Mouse (Mus musculus): ENCODE data around the gene Mif4gd. TPM values are rescaled to one million over a fixed set of nuclear protein-coding genes. Genes with fewer than 3 reads are reported as not detected.

The Mif4gd gene
- polyA plus RNA-seq, 1 experiment from 2014 or later: 22.7 TPM

- peaks cover 44% of the 10 kb centered on the region for H3K36me3 ChIP-seq
- peaks cover 47% of the 10 kb centered on the region for H3K4me1 ChIP-seq
- H3K9me3 ChIP-seq: no peaks in the 10 kb centered on the region
- no peaks in the 10 kb centered on the region for H3K27me3 ChIP-seq (ENCODE audit: insufficient read depth, poor library complexity, severe bottlenecking)
- H3K4me3 ChIP-seq: peak within 1 kb of the TSS; percentile 87
- WGBS: under 1% methylated on average over 93 of the region's 93 CpGs
- peak; percentile 93 for DNase-seq (ENCODE audit: low spot score)
- peak within 1 kb of the TSS; percentile 99 for H3K27ac ChIP-seq
These were observed 9.1 kb downstream of the Mif4gd start, which contains the start of the genes Mrps7 and Gga3 for GRCm38 (mm10) chr11:115603476-115604303. Mrps7 (plus strand) TSS chr11:115603925. Gga3 (minus strand) TSS chr11:115604051.

- Histone ChIP-seq H3K4me3 (peak overlapping the region; percentile 87), H3K27me3 (ENCODE audit: insufficient read depth, poor library complexity, severe bottlenecking) (no peaks in the 10 kb centered on the region), H3K4me1 (peaks cover 47% of the 10 kb centered on the region), H3K27ac (peak overlapping the region; percentile 99), H3K36me3 (peaks cover 41% of the 10 kb centered on the region), H3K9me3 (no peaks in the 10 kb centered on the region)
- DNase-seq (ENCODE audit: low spot score): no peak
- 5% methylated on average over 15 of the region's 15 CpGs for WGBS
These were observed 9.7 kb downstream of the Mif4gd start for GRCm38 (mm10) chr11:115603128-115603475.

GRCm38 (mm10) chr11:115601174-115601573 lies 11.6 kb downstream of the Mif4gd start:
- H3K9me3 ChIP-seq: no peaks in the 10 kb centered on the region
- WGBS: 74% methylated on average over 4 of the region's 4 CpGs
- H3K27ac ChIP-seq: no peak overlapping the region
- DNase-seq (ENCODE audit: low spot score): no peak
- peaks cover 39% of the 10 kb centered on the region for H3K36me3 ChIP-seq
- H3K4me1 ChIP-seq: peaks cover 47% of the 10 kb centered on the region
- H3K27me3 ChIP-seq (ENCODE audit: insufficient read depth, poor library complexity, severe bottlenecking): no peaks in the 10 kb centered on the region
- peak overlapping the region; percentile 12 for H3K4me3 ChIP-seq

GRCm38 (mm10) chr11:115600743-115601142 lies 12.0 kb downstream of the Mif4gd start:
- H3K9me3 ChIP-seq: no peaks in the 10 kb centered on the region
- no peaks in the 10 kb centered on the region for H3K27me3 ChIP-seq (ENCODE audit: insufficient read depth, poor library complexity, severe bottlenecking)
- WGBS: 92% methylated on average over 15 of the region's 15 CpGs
- peaks cover 39% of the 10 kb centered on the region for H3K36me3 ChIP-seq
- H3K27ac ChIP-seq: no peak overlapping the region
- peak overlapping the region; percentile 12 for H3K4me3 ChIP-seq
- H3K4me1 ChIP-seq: peaks cover 47% of the 10 kb centered on the region
- DNase-seq (ENCODE audit: low spot score): no peak

GRCm38 (mm10) chr11:115599722-115600121 lies 13.0 kb downstream of the Mif4gd start:
- Histone ChIP-seq H3K4me3 (no peak overlapping the region), H3K27ac (no peak overlapping the region), H3K36me3 (peaks cover 43% of the 10 kb centered on the region), H3K27me3 (ENCODE audit: insufficient read depth, poor library complexity, severe bottlenecking) (no peaks in the 10 kb centered on the region), H3K9me3 (no peaks in the 10 kb centered on the region), H3K4me1 (peaks cover 37% of the 10 kb centered on the region)
- 86% methylated on average over 7 of the region's 7 CpGs for WGBS
- DNase-seq (ENCODE audit: low spot score): no peak

- no peak for DNase-seq (ENCODE audit: low spot score)
- WGBS: 94% methylated on average over 4 of the region's 4 CpGs
- peaks cover 57% of the 10 kb centered on the region for H3K36me3 ChIP-seq
These were observed 14.5 kb downstream of the Mif4gd start for GRCm38 (mm10) chr11:115598309-115598708.

GRCm38 (mm10) chr11:115595209-115595608 lies 17.6 kb downstream of the Mif4gd start:
- H3K27ac ChIP-seq: no peak overlapping the region
- no peaks in the 10 kb centered on the region for H3K9me3 ChIP-seq
- WGBS: 96% methylated on average over 3 of the region's 3 CpGs
- H3K4me1 ChIP-seq: peaks cover 7% of the 10 kb centered on the region; the same call in 1 of the 2 replicates
- H3K4me3 ChIP-seq: no peak overlapping the region
- peaks cover 81% of the 10 kb centered on the region for H3K36me3 ChIP-seq
- no peaks in the 10 kb centered on the region for H3K27me3 ChIP-seq (ENCODE audit: insufficient read depth, poor library complexity, severe bottlenecking)
- DNase-seq (ENCODE audit: low spot score): no peak

More at GRCm38 (mm10) chr11:115598309-115598708, 14.5 kb downstream of the Mif4gd start:
- no peaks in the 10 kb centered on the region for H3K9me3 ChIP-seq
- peaks cover 35% of the 10 kb centered on the region for H3K4me1 ChIP-seq
- no peak overlapping the region for H3K27ac ChIP-seq
- H3K27me3 ChIP-seq (ENCODE audit: insufficient read depth, poor library complexity, severe bottlenecking): no peaks in the 10 kb centered on the region
- no peak overlapping the region for H3K4me3 ChIP-seq

- H3K9me3 ChIP-seq: no peaks in the 10 kb centered on the region
- H3K36me3 ChIP-seq: peaks cover 94% of the 10 kb centered on the region
- no peaks in the 10 kb centered on the region for H3K27me3 ChIP-seq (ENCODE audit: insufficient read depth, poor library complexity, severe bottlenecking)
- DNase-seq (ENCODE audit: low spot score): no peak
- WGBS: 90% methylated on average over 2 of the region's 2 CpGs
- H3K4me1 ChIP-seq: no peaks in the 10 kb centered on the region
- no peak overlapping the region for H3K27ac ChIP-seq
- H3K4me3 ChIP-seq: no peak overlapping the region
These were observed 22.2 kb downstream of the Mif4gd start for GRCm38 (mm10) chr11:115590526-115591075.

GRCm38 (mm10) chr11:115587984-115588383 lies 24.8 kb downstream of the Mif4gd start:
- Histone ChIP-seq H3K36me3 (peaks cover 96% of the 10 kb centered on the region), H3K4me1 (no peaks in the 10 kb centered on the region), H3K4me3 (no peak overlapping the region), H3K27me3 (ENCODE audit: insufficient read depth, poor library complexity, severe bottlenecking) (no peaks in the 10 kb centered on the region), H3K27ac (no peak overlapping the region), H3K9me3 (no peaks in the 10 kb centered on the region)
- no peak for DNase-seq (ENCODE audit: low spot score)
- 85% methylated on average over 9 of the region's 9 CpGs for WGBS

- H3K36me3 ChIP-seq: peaks cover 97% of the 10 kb centered on the region
- DNase-seq (ENCODE audit: low spot score): no peak
- H3K4me3 ChIP-seq: no peak overlapping the region
- WGBS: 90% methylated on average over 9 of the region's 9 CpGs
- no peak overlapping the region for H3K27ac ChIP-seq
- no peaks in the 10 kb centered on the region for H3K4me1 ChIP-seq
- H3K27me3 ChIP-seq (ENCODE audit: insufficient read depth, poor library complexity, severe bottlenecking): no peaks in the 10 kb centered on the region
- H3K9me3 ChIP-seq: no peaks in the 10 kb centered on the region
These were observed 26.4 kb downstream of the Mif4gd start for GRCm38 (mm10) chr11:115586403-115586802.

- Histone ChIP-seq H3K27me3 (ENCODE audit: insufficient read depth, poor library complexity, severe bottlenecking) (no peaks in the 10 kb centered on the region), H3K4me3 (no peak overlapping the region), H3K4me1 (peaks cover 2% of the 10 kb centered on the region; the same call in 1 of the 2 replicates), H3K9me3 (no peaks in the 10 kb centered on the region), H3K27ac (no peak overlapping the region), H3K36me3 (peaks cover 97% of the 10 kb centered on the region)
- WGBS: 90% methylated on average over 7 of the region's 7 CpGs
- no peak for DNase-seq (ENCODE audit: low spot score)
These were observed 27.1 kb downstream of the Mif4gd start for GRCm38 (mm10) chr11:115585573-115586100.

- Histone ChIP-seq H3K27ac (no peak overlapping the region), H3K36me3 (peaks cover 94% of the 10 kb centered on the region), H3K4me3 (no peak overlapping the region), H3K27me3 (ENCODE audit: insufficient read depth, poor library complexity, severe bottlenecking) (no peaks in the 10 kb centered on the region), H3K4me1 (peaks cover 4% of the 10 kb centered on the region; the same call in 1 of the 2 replicates), H3K9me3 (no peaks in the 10 kb centered on the region)
- DNase-seq (ENCODE audit: low spot score): no peak
- 87% methylated on average over 10 of the region's 10 CpGs for WGBS
These were observed 28.2 kb downstream of the Mif4gd start for GRCm38 (mm10) chr11:115584376-115585073.
